Mouse (Mus musculus) kidney, postnatal 36 days (tissue): ENCODE results near the gene Lmln.
"Not testable (repeated sequence)": the region's sequence is repeated elsewhere in the genome, so short reads cannot be mapped to it uniquely, and the experiment has no call there.

Source experiments
- DNase-seq, 2 experiments: peaks; one replicate each; pipeline ENCODE4 v3.0.0; 2021 to 2022; ENCODE audit warnings: mixed read lengths in 2 of 2

Gene Lmln

GRCm38 (mm10) chr16:33058656-33059055 lies 3.7 kb upstream of the Lmln start:
- DNase-seq, result not testable (repeated sequence)

- no peak for DNase-seq
Measured at GRCm38 (mm10) chr16:33059471-33059870, 2.9 kb upstream of the Lmln start.

GRCm38 (mm10) chr16:33060926-33061325 lies 1.4 kb upstream of the Lmln start:
- no peak for DNase-seq

- DNase-seq, result no peak
Measured at GRCm38 (mm10) chr16:33061400-33061799, 921 bp upstream of the Lmln start.

- DNase-seq, result peak; percentile 53 to 79
Measured at GRCm38 (mm10) chr16:33062682-33063131, 386 bp downstream of the Lmln start.

GRCm38 (mm10) chr16:33063267-33063666 lies 946 bp downstream of the Lmln start:
- no peak for DNase-seq

- no peak for DNase-seq
Measured at GRCm38 (mm10) chr16:33064636-33065035, 2.3 kb downstream of the Lmln start.

GRCm38 (mm10) chr16:33070928-33071327 lies 8.6 kb downstream of the Lmln start:
- DNase-seq, result no peak

GRCm38 (mm10) chr16:33072871-33073557 lies 10.7 kb downstream of the Lmln start:
- DNase-seq, result no peak

- no peak for DNase-seq
Measured at GRCm38 (mm10) chr16:33074967-33075366, 12.6 kb downstream of the Lmln start.

GRCm38 (mm10) chr16:33076078-33076477 lies 13.8 kb downstream of the Lmln start:
- no peak for DNase-seq

- DNase-seq, result no peak
Measured at GRCm38 (mm10) chr16:33077069-33077627, 14.8 kb downstream of the Lmln start.

- no peak for DNase-seq
Measured at GRCm38 (mm10) chr16:33080063-33080462, 17.7 kb downstream of the Lmln start.

GRCm38 (mm10) chr16:33082951-33083350 lies 20.6 kb downstream of the Lmln start:
- DNase-seq, result no peak

- DNase-seq, result no peak
Measured at GRCm38 (mm10) chr16:33083996-33084395, 21.7 kb downstream of the Lmln start.

GRCm38 (mm10) chr16:33085666-33086065 lies 23.3 kb downstream of the Lmln start:
- peak in 1 of 2 experiments; percentile 46 for DNase-seq

GRCm38 (mm10) chr16:33113726-33114125 lies 51.4 kb downstream of the Lmln start:
- peak in 1 of 2 experiments; percentile 29 for DNase-seq

- no peak for DNase-seq
Measured at GRCm38 (mm10) chr16:33123373-33123772, 61.1 kb downstream of the Lmln start.

GRCm38 (mm10) chr16:33123938-33124820 lies 61.9 kb downstream of the Lmln start:
- peak in 1 of 2 experiments; percentile 44 for DNase-seq

- peak in 1 of 2 experiments; percentile 16 for DNase-seq
Measured at GRCm38 (mm10) chr16:33127052-33127451, 64.7 kb downstream of the Lmln start.

- no peak for DNase-seq
Measured at GRCm38 (mm10) chr16:33130731-33131130, 68.4 kb downstream of the Lmln start.

GRCm38 (mm10) chr16:33133186-33133585 lies 70.9 kb downstream of the Lmln start:
- DNase-seq, result no peak

GRCm38 (mm10) chr16:33135167-33135566 lies 72.8 kb downstream of the Lmln start:
- no peak for DNase-seq
